Mouse (Mus musculus) ES-CJ7 (cell line): Measurements from ENCODE around the gene Hivep2.
A peak's percentile ranks its signal among the peaks of the same experiment; 100 is the strongest.

ENCODE experiments used
- DNase-seq: peaks from one replicate; pipeline ENCODE4 v3.0.0; 2011; ENCODE audit warnings: low read depth, low spot score

The Hivep2 gene

DNA sequence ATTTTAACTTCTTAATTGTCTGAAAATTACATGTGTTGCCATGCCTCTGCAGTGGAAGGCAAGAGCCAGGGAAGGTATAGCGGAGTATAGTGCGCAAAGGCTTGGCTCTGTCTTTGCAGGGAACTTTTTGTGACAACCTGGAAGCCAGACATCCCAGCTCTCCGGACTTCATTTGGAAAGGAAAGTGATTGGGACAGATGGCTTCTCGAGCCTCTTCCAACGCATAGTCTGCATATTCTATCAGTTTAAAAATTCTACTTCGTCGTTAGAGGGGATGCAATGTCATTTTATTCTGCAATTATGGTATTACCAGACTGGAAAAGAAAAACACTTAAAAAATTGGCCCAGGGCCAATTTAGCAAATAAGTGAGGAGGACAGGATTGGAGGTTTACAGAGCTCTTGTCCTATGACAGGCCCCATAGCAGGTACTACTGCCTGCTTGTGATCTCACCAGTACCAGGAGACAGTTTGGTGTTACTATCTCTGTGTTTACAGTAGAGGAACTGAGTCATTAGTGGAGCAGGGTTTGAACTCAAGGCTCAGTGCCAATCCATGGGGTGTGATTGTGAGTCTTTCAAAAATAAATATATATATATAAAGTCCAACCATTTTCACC lies 7.8 kb downstream of the Hivep2 start:
- no peak for DNase-seq

DNA sequence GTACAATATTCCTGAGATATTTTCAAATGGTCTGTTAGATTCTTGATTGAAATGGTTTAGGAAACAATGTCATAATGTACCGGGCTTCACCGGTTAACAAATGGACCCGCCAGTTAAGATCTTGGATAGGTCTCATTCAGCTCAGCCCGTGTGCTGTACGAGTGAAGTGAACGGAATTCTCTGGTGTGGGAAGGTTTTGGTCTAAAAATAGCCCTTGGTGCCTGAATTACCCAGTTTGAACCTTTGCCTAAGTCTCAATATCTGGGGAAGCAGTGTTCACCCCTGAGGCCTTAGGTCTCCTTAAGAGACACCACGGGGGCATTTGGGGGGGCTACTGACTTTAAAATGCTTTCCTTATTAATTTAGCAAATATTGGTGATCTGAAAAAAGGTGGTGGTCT lies 8.6 kb downstream of the Hivep2 start:
- no peak for DNase-seq

DNA sequence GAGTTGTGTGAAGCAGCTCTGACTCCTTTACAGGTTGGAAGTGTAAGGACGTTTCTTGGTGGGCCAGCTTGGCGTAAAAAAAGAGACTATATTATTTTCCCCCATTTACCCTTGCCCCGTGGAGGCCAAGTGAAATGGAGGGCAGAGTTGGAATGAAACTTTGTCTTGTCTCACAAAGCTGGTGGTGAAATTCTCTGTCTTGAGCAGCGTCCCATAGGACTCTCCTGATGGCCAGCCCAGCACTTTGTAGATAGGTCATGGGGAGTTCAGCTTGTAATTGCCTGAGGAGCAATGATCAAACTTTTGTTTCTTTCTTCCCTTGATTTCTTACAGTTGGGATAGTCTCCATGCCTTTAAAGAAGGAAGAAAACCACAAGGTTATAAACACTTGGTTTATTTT lies 10.0 kb downstream of the Hivep2 start:
- DNase-seq, result no peak

DNA sequence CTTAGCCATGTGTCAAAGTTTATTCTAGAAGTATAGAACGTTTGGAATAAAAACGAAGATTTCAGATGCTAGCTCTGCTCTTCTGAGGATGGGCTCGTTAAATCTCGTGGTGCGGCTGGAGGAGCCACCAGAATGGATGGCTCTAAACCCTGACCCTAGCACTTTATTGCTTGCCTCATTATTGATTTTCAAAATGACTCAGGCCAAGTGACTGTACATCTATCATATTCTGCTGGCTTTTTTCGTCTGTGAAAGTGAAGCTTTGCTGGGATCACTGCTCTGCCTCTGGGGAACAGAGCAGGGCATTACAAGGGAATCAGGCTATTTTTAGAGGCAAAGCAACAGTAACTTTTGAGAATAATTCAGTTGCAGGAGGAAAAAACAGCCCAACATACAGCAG lies 10.4 kb downstream of the Hivep2 start:
- DNase-seq, result no peak

DNA sequence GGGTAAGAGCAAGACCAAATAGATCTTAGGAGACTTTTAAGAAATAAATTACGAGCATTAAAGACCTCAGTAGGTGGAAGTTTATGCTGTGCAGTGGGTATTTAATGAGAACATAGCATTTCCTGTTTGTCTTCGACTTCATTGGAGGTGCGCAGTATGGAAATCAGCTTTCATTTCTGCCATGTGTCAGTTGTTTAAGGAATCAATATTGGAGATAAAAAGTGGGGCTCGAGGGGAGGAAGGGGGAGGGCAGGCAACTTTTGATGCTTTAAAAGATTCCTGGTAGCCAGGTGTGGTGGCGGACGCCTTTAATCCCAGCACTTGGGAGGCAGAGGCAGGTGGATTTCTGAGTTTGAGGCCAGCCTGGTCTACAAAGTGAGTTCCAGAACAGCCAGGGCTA lies 16.4 kb downstream of the Hivep2 start:
- no peak for DNase-seq

DNA sequence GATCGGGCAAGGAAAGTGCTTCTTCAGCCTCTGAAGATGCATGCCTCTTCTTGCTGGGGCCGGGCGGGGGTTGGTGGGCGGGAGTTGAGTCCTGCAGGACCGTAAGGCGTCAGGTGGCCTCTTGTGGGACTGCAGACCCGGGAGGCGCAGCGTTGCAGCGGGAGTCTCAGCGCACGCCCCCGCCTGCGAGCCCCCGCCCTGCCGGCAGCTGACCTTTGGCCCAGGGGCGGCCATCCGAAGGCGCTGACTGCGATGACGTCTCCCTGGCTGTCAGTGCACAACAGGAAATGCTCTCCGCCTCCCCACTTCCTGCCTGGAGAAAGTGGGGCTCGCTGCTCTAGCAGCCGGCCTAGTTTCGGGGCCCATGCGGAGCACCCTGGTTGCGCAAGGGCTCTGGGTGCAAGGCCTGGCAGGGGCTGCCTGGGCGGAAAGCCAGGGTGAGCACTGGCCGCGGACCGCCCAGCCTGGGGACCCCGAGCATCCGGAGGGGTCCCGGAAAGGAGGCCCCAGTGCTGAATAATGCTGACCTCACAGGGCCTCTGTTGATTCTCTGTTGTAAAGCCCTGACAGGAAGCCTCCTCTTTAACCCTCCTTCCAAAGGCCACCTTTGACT lies 17.0 kb downstream of the Hivep2 start:
- no peak for DNase-seq

DNA sequence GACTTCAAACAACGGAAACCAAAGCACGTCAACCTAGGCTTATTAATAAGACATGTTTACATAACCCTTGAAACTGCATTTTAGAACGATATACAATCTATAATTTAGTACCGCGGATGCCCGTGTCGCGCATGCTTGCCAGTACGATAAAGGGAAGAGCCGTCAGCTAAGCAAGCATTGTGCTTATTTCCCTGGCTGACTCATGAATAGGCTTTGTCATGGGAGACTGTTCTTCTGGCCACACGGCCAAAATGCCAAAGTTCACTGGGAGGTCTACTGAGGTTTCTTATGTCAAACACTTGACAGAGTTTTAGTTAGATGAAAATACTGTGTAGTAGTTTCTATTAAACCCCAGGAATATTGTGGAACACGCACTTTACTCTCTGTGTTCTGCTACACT lies 17.8 kb downstream of the Hivep2 start:
- peak; percentile 4 for DNase-seq

DNA sequence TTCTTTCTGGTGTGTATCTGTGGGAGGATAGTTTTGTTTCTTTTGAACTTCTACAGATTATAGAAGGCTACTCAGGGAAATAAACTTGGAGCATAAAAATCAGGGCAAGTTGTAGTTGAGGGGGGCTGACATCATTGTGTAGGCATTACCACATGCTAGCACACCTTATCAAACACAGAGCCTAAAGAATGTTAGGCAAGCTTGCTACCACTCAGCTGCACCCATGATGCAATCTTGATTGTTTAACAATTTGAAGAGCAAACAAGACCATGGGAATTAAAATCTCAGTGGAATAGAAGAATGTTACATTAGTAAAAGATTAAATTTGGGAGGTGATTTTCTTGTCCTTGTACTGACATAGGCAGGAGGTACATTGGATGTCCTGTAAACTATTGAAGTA lies 18.4 kb downstream of the Hivep2 start:
- DNase-seq, result no peak

DNA sequence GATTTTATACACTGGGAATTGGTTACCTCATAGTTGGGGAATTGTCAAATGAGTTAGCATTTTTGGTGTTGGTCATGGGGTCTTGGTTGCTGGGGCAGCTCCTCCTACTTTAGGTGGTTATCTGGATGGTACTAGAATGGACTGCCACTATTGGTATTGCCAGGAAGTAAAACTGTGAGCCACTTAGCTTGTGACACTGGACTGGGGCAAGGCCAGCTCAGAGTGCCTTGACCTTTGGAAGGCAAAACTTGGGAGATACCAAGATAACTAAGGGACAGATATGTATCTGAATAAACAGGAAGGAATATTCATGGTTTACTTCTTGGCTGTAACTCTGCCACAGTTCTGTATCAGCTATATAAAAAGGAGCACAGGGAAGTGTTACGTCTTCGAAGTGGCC lies 20.7 kb downstream of the Hivep2 start:
- DNase-seq, result no peak

DNA sequence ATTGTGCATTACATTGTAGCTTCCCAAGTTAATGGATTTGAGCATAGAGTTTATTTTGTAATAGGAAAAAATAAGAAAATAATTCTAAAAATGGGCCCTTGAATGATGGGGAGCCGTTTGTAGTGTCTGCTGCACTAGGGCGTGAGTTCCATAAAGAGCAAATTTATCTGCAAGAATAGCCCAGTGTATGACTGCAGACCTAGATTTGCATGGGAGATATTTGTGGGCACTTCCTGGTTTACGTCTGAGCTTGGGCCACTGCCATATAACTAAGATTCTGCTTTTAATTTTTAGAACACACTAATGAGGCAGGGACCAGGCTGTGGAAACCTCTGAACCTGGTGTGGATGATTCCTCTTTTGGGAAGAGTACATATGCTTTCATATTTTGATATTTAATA lies 21.5 kb downstream of the Hivep2 start:
- no peak for DNase-seq

DNA sequence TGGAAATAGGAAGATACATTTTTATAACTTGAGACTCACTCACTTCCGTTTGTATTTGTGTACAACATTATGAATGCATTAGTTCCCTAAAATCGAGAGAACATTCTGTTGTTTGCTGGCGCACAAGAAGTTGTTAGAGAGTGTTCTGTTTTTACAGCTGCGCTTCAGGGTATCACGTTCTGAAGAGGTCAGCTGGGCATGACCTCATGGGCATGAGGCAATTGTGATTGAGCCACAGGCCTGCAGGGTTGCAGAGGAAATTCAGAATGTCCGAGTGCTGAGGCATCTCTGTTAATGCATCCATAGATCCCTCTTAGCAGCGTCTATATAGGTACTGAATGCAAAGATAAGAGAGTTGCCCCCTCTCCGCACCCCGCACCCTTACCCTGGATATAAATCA lies 22.4 kb downstream of the Hivep2 start:
- no peak for DNase-seq

DNA sequence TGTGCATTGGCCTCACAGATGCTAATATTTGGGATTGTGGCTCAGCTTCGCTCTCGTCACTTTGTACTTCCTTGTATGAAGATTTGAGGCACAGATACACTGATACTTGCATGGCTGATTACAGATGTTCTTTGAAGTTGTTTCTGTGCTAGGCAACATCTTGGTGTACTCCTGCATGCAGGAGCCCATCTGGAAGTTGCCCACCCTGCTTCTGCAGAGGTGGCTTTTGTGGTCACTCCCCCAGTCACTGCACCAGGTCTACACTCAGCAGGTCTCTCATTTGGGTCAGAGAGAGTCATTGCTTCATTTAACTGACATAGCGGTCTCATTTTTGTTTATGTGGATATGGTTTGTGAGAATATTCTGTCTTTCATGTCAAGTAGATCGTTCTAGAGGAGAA lies 22.9 kb downstream of the Hivep2 start:
- no peak for DNase-seq

DNA sequence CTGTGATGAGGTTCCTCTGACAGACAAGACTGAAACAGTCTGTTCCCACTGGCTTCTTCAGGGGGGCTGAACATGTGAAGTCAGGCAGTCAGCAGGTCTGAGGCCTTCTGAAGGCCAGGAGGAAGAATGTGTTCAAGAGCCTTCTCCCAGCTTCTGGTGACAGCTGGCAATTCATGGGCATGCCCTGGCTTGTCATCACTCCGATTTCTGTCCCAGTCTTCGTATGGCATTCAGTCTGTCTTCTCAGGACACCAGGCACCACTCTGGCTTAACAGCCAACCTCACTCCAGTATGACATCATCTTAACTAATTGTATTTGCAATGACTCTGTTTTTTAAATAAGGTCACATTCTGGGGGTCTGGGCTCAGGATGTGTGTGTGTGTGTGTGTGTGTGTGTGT lies 25.0 kb downstream of the Hivep2 start:
- DNase-seq, result peak; percentile 8

DNA sequence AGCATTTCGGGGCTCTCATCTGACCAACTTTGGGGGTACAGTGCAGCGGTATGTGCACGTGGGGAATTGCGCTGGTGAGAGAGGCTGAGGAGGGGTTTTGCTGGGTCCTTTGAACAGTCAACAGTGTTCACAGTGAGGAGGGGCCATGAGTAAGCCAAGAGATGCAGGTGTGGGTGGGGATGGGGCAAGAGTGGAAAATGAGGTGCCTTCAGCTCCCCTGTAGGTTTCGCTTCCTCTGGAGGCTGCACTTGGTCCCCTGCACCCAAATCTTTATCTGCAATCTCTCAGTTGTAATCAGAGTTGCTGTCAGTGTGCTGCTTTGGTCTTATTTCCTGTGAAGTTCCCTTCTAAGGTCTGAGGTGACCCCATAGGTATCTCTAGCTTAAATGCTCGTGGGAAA lies 27.5 kb downstream of the Hivep2 start:
- no peak for DNase-seq

DNA sequence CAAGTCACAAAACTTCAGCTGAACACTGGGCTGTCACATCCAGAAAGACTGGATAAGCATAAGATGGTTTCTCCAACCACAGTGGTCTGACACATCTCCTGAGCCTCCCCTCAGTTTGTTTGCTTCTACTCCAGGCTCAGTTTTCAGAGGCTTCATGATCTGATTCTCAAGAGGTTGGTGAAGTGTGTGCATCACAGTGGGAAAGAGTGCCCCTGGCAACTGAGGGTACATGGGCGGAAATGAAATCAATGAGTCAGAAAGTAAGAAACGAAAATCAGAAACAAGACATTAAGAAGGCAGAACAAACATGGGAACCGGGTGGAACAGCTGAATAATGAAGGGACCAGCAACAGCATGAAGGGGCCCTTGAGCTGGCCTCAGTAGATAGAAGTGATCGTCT lies 31.5 kb downstream of the Hivep2 start:
- DNase-seq, result no peak

DNA sequence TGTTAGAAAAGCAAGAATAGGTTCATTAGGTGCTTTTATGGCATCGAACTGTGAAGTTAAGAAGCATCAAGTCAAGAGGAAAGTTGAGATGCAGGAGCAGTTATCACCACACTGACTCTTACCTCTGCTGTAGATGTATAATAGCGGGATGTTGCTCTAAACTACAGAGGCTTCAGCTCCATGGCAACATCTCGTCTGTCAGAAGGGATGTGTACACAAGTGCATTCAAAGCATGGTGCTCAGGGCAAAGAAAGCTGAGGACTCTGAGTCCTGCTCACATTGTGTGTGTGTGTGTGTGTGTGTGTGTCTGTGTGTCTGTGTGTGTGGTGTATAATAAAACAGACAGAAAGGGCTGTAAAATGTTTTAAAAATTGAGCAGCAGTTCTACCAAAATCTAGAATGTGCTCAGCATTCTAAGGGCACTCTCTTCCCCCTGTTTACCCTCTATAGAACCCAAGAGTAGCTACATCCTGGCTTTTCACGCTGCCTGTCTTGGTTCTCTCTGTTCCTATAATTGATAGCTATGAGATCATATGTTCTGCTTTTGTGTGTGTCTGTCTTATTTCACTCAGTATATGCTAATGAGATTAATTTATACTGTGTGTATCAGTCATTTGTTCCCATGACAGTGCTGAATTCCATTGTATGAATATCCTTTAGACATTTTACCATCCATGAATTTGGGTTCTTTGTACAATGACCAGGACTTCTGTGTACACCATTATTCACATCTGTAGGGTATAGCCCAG lies 39.1 kb downstream of the Hivep2 start:
- DNase-seq, result no peak

DNA sequence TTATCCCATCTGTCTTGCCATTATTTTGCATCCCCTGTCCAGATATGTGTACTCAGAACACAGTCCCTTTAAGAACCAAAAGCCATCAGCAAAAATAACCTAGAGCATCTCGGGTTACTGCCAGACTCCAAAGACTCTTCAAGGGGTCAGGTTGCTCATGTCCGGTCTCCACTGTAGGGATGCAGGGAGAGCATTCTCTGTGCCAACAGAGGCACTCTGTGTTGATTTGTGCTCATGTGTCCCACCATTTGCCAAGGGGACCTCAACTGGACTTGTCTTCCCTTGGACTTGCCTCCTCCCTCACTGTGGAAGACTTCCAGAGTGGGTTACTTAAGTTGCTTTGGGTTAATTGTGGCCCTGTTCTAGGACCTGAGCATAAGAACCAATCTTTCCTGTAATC lies 43.8 kb downstream of the Hivep2 start:
- DNase-seq, result no peak

DNA sequence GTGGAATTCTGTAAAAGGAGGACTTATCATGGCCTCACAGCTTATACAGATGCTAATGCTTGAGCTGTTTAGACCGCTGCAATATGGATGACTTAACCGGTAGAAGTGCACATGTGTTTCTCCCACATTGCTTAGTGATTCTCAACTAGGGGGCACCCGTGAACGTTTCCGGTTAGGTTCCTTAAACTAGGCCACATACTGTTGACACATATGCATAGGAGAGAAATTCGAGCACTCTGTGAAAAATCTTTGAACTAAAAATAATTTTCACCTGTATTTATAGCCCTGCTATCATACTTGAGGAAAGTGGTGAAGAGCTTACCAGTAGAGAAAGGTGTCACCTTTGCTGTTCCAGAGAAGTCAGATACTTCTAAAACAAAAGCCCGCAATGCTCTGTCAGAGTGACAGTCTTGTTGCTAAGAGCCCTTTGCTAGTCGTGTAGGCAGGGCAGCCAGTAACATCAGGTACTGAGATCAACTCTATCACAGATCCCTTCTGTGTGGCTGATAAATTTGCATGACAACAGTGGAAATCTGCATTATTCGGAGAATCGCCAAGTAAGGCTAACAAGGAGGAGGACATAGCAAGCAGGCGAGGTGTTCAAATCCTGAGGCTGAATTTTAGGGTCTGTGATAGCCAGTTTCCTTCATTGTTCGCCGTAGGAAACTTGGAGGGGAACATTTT lies 50.6 kb downstream of the Hivep2 start:
- peak; percentile 85 for DNase-seq

DNA sequence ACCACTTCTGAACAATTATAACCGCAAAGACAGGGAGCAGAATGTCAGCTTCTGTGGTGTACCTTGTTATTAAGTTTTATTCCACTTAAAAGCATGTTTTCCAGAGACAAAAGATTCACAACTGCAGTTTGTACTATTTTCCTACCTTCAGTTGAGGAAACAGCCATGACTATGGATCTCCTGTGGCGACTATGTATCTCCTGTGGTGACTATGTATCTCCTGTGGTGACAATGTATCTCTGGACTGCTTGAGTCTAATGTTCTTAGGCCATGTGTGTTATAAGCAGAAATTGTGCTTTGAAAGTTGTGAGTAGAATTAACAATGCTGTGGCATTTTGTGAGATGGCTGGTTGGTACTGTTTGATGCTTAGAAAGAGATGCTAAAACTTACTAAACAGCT lies 51.5 kb downstream of the Hivep2 start:
- peak; percentile 6 for DNase-seq

DNA sequence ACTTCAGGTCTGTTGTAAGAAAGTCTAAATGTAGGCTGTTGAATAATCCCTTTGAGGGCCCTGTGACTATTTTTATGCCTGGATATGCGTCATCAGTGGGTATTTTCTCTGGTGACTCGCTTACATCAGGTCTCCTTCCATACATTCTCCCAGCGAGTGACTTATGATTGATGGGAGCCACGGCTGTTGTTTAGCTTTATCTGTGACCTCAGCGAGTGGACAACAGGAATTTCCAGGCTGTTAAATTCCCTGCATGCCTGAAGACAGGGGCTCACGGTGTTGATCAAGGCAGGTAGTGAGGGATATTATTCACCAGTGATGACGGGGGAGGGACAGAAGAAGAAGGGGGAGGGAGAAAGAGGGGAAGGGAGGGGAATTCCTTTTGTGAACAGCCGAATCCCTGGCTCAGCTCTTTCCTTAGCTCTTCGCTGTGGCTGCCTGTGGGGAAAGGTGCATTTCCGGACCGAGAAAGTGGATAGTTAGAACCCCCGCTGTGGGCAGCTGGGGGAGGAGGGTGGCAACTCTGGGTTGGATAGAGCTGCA lies 52.0 kb downstream of the Hivep2 start:
- peak; percentile 78 for DNase-seq

DNA sequence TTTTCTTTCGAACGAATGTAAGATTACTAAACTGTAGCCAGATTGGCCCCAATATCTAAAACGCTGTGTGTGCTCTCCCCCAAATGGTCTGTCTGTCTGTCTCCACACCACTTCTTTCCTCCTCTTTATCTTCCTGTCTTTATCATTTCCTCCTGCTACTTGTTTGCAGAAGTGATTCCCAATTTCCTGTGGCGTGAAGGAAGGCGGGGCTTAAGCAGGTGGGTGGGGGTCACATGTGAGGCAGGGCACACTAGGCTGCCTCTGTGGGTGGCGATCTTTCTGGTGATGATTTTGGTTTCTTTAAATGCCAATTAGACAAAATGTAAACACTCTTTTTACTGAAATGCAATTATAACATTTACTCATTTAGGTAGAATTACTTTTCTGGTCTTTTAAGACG lies 52.8 kb downstream of the Hivep2 start:
- no peak for DNase-seq

DNA sequence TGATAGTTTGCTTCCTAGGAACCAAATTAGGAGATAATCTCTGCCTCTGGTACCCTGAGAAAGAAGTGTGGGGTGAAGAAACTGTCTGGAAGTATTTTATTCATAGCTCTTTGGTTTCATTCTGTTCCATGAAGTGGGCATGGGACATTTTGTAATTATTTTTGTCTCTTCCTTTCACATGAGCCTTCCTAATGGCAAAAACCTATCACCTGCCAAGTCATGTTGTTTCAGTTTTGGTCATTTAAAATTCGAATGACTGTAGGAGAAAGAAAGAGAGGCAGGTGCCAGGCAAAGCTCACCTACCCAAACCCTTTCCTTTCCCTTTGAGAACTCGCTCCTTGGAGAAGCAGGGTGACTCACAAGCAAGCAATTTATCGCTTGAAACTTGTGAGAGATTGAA lies 53.3 kb downstream of the Hivep2 start:
- DNase-seq, result no peak
